Mouse (Mus musculus): ENCODE data around the gene Cfap74. TPM values are rescaled to one million over a fixed set of nuclear protein-coding genes. Genes with fewer than 3 reads are reported as not detected.

The Cfap74 gene
- polyA plus RNA-seq, 1 experiment from 2014 or later, result 1.5 TPM

- H3K4me1 ChIP-seq (ENCODE audit: insufficient read depth, low read length), result 0 out of 2 replicates have a peak, but pooled peaks cover 7% of the 10 kb centered on the region
- H3K27me3 ChIP-seq (ENCODE audit: insufficient read depth, low read length), result no peaks in the 10 kb centered on the region
- H3K9me3 ChIP-seq (ENCODE audit: low read length), result no peaks in the 10 kb centered on the region
- no peak overlapping the region for H3K4me3 ChIP-seq (ENCODE audit: low read length)
- H3K27ac ChIP-seq (ENCODE audit: low read length), result no peak overlapping the region
- no peak overlapping the region for H3K9ac ChIP-seq (replicated peaks; ENCODE audit: low read length)
- no peak overlapping the region for H3K4me2 ChIP-seq (replicated peaks; ENCODE audit: low read depth, low read length)
- WGBS, result 88% methylated on average over 15 of the region's 15 CpGs
- 0 out of 2 replicates have a peak, but pooled peaks have one; percentile 55 for ATAC-seq (ENCODE audit: low FRiP score, low TSS enrichment)
- H3K36me3 ChIP-seq (ENCODE audit: insufficient read depth, low read length), result no peaks in the 10 kb centered on the region
These were observed 38.0 kb upstream of the Cfap74 start for GRCm38 (mm10) chr4:155370737-155371715.

- Histone ChIP-seq H3K27ac (ENCODE audit: low read length) (no peak overlapping the region), H3K36me3 (ENCODE audit: insufficient read depth, low read length) (no peaks in the 10 kb centered on the region), H3K9ac (replicated peaks; ENCODE audit: low read length) (no peak overlapping the region), H3K4me3 (ENCODE audit: low read length) (no peak overlapping the region), H3K27me3 (ENCODE audit: insufficient read depth, low read length) (no peaks in the 10 kb centered on the region), H3K4me1 (ENCODE audit: insufficient read depth, low read length) (0 out of 2 replicates have a peak, but pooled peaks cover under 1% of the 10 kb centered on the region), H3K9me3 (ENCODE audit: low read length) (no peaks in the 10 kb centered on the region), H3K4me2 (replicated peaks; ENCODE audit: low read depth, low read length) (no peak overlapping the region)
- ATAC-seq (ENCODE audit: low FRiP score, low TSS enrichment), result no peak
- WGBS, result 66% methylated on average over 5 of the region's 5 CpGs
These were observed 36.9 kb upstream of the Cfap74 start for GRCm38 (mm10) chr4:155371797-155372735.

GRCm38 (mm10) chr4:155381974-155382373 is 27.0 kb upstream of the Cfap74 start:
- Histone ChIP-seq H3K27ac (ENCODE audit: low read length) (no peak overlapping the region), H3K4me1 (ENCODE audit: insufficient read depth, low read length) (no peaks in the 10 kb centered on the region; the same call in 1 of the 2 replicates), H3K9me3 (ENCODE audit: low read length) (no peaks in the 10 kb centered on the region), H3K4me2 (replicated peaks; ENCODE audit: low read depth, low read length) (no peak overlapping the region), H3K4me3 (ENCODE audit: low read length) (no peak overlapping the region), H3K9ac (replicated peaks; ENCODE audit: low read length) (no peak overlapping the region), H3K36me3 (ENCODE audit: insufficient read depth, low read length) (no peaks in the 10 kb centered on the region), H3K27me3 (ENCODE audit: insufficient read depth, low read length) (peaks cover 4% of the 10 kb centered on the region; the same call in 1 of the 2 replicates)
- WGBS, result 28% methylated on average over 7 of the region's 7 CpGs
- no peak for ATAC-seq (ENCODE audit: low FRiP score, low TSS enrichment)

- no peak overlapping the region for H3K4me3 ChIP-seq (ENCODE audit: low read length)
- 11% methylated on average over 9 of the region's 9 CpGs for whole genome bisulfite sequencing
- no peaks in the 10 kb centered on the region for H3K36me3 ChIP-seq (ENCODE audit: insufficient read depth, low read length)
- H3K27ac ChIP-seq (ENCODE audit: low read length), result no peak overlapping the region
- no peak overlapping the region for H3K9ac ChIP-seq (replicated peaks; ENCODE audit: low read length)
- peaks cover 4% of the 10 kb centered on the region; the same call in 1 of the 2 replicates for H3K27me3 ChIP-seq (ENCODE audit: insufficient read depth, low read length)
- H3K4me1 ChIP-seq (ENCODE audit: insufficient read depth, low read length), result no peaks in the 10 kb centered on the region; the same call in 1 of the 2 replicates
- no peak for ATAC-seq (ENCODE audit: low FRiP score, low TSS enrichment)
- H3K9me3 ChIP-seq (ENCODE audit: low read length), result no peaks in the 10 kb centered on the region
- no peak overlapping the region for H3K4me2 ChIP-seq (replicated peaks; ENCODE audit: low read depth, low read length)
These were observed 26.2 kb upstream of the Cfap74 start for GRCm38 (mm10) chr4:155382752-155383151.

DNA sequence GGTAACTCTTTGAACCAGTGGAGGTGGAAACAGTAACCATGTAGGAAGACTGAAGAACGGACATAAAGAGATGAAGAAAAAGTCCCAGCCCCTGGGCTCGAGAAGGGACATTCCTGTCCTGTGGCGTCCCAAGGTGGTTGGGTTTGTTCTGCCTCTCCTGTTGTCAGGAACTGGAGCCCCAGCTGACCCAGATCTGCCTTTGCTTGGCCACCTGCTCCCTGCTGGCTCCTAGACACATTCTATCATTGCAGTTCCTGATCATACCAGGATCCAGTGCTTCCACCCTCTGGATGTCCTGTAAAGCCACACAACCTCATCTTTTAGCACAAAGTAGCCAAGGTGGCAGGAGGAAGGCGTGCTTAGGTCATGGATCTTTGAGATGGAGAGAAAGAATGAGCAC is 25.7 kb upstream of the Cfap74 start:
- no peak overlapping the region for H3K9ac ChIP-seq (replicated peaks; ENCODE audit: low read length)
- H3K4me3 ChIP-seq (ENCODE audit: low read length), result no peak overlapping the region
- 72% methylated on average over 4 of the region's 4 CpGs for WGBS
- peaks cover 6% of the 10 kb centered on the region; the same call in 1 of the 2 replicates for H3K27me3 ChIP-seq (ENCODE audit: insufficient read depth, low read length)
- H3K27ac ChIP-seq (ENCODE audit: low read length), result no peak overlapping the region
- no peak overlapping the region for H3K4me2 ChIP-seq (replicated peaks; ENCODE audit: low read depth, low read length)
- ATAC-seq (ENCODE audit: low FRiP score, low TSS enrichment), result no peak
- H3K4me1 ChIP-seq (ENCODE audit: insufficient read depth, low read length), result no peaks in the 10 kb centered on the region; the same call in 1 of the 2 replicates
- no peaks in the 10 kb centered on the region for H3K9me3 ChIP-seq (ENCODE audit: low read length)
- no peaks in the 10 kb centered on the region for H3K36me3 ChIP-seq (ENCODE audit: insufficient read depth, low read length)

GRCm38 (mm10) chr4:155387166-155387565 is 21.8 kb upstream of the Cfap74 start:
- peaks cover 3% of the 10 kb centered on the region; the same call in 1 of the 2 replicates for H3K27me3 ChIP-seq (ENCODE audit: insufficient read depth, low read length)
- no peaks in the 10 kb centered on the region for H3K9me3 ChIP-seq (ENCODE audit: low read length)
- ATAC-seq (ENCODE audit: low FRiP score, low TSS enrichment), result no peak
- H3K4me3 ChIP-seq (ENCODE audit: low read length), result no peak overlapping the region
- H3K4me1 ChIP-seq (ENCODE audit: insufficient read depth, low read length), result no peaks in the 10 kb centered on the region
- no peak overlapping the region for H3K4me2 ChIP-seq (replicated peaks; ENCODE audit: low read depth, low read length)
- H3K27ac ChIP-seq (ENCODE audit: low read length), result no peak overlapping the region
- H3K9ac ChIP-seq (replicated peaks; ENCODE audit: low read length), result no peak overlapping the region
- 70% methylated on average over 8 of the region's 8 CpGs for WGBS
- no peaks in the 10 kb centered on the region for H3K36me3 ChIP-seq (ENCODE audit: insufficient read depth, low read length)

DNA sequence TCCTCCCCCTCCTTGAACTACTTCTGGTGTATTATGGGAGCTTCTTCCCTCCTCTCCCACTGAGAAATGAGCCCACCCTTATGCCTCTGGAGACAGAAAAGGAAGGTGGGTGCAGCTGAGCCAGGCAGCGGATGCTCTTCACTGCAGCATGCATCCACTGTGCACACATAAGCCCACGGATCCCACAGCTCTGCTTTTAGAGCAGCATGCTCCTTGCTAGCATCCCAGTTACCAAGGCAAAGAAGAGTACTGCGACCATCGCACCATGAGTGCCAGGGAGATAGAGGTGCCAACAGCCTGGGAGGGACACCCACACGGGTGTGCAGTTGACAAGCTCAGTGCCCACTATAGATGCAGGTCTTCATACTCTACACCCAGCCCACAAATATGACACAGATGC is 13.5 kb upstream of the Cfap74 start:
- Histone ChIP-seq H3K4me2 (replicated peaks; ENCODE audit: low read depth, low read length) (no peak overlapping the region), H3K27ac (ENCODE audit: low read length) (no peak overlapping the region), H3K4me1 (ENCODE audit: insufficient read depth, low read length) (peaks cover 6% of the 10 kb centered on the region; the same call in 1 of the 2 replicates), H3K9ac (replicated peaks; ENCODE audit: low read length) (no peak overlapping the region), H3K4me3 (ENCODE audit: low read length) (no peak overlapping the region), H3K36me3 (ENCODE audit: insufficient read depth, low read length) (no peaks in the 10 kb centered on the region), H3K27me3 (ENCODE audit: insufficient read depth, low read length) (peaks cover 29% of the 10 kb centered on the region), H3K9me3 (ENCODE audit: low read length) (no peaks in the 10 kb centered on the region)
- WGBS, result 80% methylated on average over 5 of the region's 5 CpGs
- no peak for ATAC-seq (ENCODE audit: low FRiP score, low TSS enrichment)

GRCm38 (mm10) chr4:155396751-155397150 is 12.2 kb upstream of the Cfap74 start:
- H3K4me3 ChIP-seq (ENCODE audit: low read length), result no peak overlapping the region
- no peak for ATAC-seq (ENCODE audit: low FRiP score, low TSS enrichment)
- 85% methylated on average over 4 of the region's 4 CpGs for WGBS

DNA sequence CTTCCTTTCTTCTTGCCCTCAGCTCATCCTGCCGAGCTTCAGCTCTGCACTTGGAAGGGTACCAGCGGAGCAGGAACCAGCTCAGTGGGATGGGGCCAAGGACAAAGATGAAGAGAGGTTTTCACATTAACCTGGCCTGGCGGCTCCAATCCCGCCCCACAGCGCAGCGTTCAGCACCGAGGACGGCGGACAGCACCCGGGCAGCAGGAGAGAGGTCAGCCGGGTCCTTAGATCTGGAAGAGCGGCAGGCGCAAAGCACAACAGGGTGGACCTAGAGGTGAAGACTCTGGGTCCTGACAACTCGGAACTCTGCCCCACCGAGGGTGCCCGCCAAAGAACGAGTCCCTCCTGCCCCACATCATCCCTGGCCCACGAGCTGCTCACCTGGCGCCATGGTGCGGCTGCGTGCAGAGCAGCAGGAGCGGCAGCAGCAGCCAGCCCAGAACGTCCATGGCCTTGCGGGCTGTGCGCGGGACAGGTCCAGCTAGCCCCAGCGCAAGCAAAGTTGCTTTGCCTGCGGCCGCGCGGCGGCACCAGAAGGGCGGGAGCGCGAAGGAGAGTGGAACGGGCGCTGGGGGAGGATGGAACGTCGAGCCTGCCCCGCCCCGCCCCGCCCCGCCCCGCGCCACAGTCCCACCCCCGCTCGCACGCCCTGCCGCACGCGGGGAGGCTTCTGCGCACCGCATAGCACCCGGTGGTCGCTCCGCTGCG is 11.3 kb upstream of the Cfap74 start, which contains the start of gene Gabrd:
TSS of gene Gabrd (minus strand) at position 602 of the 711 bp plus-strand sequence.
- no peaks in the 10 kb centered on the region for H3K36me3 ChIP-seq (ENCODE audit: insufficient read depth, low read length)
- peak; percentile 71 for ATAC-seq (ENCODE audit: low FRiP score, low TSS enrichment)
- H3K4me3 ChIP-seq (ENCODE audit: low read length), result peak within 1 kb of the TSS; percentile 43
- H3K27me3 ChIP-seq (ENCODE audit: insufficient read depth, low read length), result peaks cover 32% of the 10 kb centered on the region
- no peaks in the 10 kb centered on the region for H3K9me3 ChIP-seq (ENCODE audit: low read length)
- H3K4me1 ChIP-seq (ENCODE audit: insufficient read depth, low read length), result peaks cover 6% of the 10 kb centered on the region; the same call in 1 of the 2 replicates
- WGBS, result under 1% methylated on average over 57 of the region's 57 CpGs
- no peak within 1 kb of the TSS for H3K27ac ChIP-seq (ENCODE audit: low read length)
- H3K9ac ChIP-seq (replicated peaks; ENCODE audit: low read length), result no peak within 1 kb of the TSS
- H3K4me2 ChIP-seq (replicated peaks; ENCODE audit: low read depth, low read length), result peak within 1 kb of the TSS; percentile 74

More at GRCm38 (mm10) chr4:155396751-155397150, 12.2 kb upstream of the Cfap74 start:
- Histone ChIP-seq H3K9me3 (ENCODE audit: low read length) (no peaks in the 10 kb centered on the region), H3K4me2 (replicated peaks; ENCODE audit: low read depth, low read length) (no peak overlapping the region), H3K9ac (replicated peaks; ENCODE audit: low read length) (no peak overlapping the region), H3K4me1 (ENCODE audit: insufficient read depth, low read length) (peaks cover 6% of the 10 kb centered on the region; the same call in 1 of the 2 replicates), H3K36me3 (ENCODE audit: insufficient read depth, low read length) (no peaks in the 10 kb centered on the region), H3K27me3 (ENCODE audit: insufficient read depth, low read length) (peaks cover 32% of the 10 kb centered on the region), H3K27ac (ENCODE audit: low read length) (no peak overlapping the region)

All from kidney, embryonic 16.5 days (tissue).